Mouse (Mus musculus) ovary, adult 18-20 months (tissue): ENCODE data around the gene Ermap.

Experiments used
- DNase-seq: peaks from one replicate; pipeline ENCODE4 v3.0.0; 2022; ENCODE audit warnings: low spot score, mixed read lengths

The Ermap gene

GRCm38 (mm10) chr4:119189864-119190263 lies at the start of gene Ermap:
TSS of gene Ermap (minus strand) at chr4:119190011.
- DNase-seq, result no peak

- peak; percentile 42 for DNase-seq
Observed at GRCm38 (mm10) chr4:119239181-119239682, 49.4 kb upstream of the Ermap start.

GRCm38 (mm10) chr4:119238661-119239060 lies 48.9 kb upstream of the Ermap start:
- no peak for DNase-seq

- no peak for DNase-seq
Observed at GRCm38 (mm10) chr4:119234348-119234747, 44.5 kb upstream of the Ermap start.

DNA sequence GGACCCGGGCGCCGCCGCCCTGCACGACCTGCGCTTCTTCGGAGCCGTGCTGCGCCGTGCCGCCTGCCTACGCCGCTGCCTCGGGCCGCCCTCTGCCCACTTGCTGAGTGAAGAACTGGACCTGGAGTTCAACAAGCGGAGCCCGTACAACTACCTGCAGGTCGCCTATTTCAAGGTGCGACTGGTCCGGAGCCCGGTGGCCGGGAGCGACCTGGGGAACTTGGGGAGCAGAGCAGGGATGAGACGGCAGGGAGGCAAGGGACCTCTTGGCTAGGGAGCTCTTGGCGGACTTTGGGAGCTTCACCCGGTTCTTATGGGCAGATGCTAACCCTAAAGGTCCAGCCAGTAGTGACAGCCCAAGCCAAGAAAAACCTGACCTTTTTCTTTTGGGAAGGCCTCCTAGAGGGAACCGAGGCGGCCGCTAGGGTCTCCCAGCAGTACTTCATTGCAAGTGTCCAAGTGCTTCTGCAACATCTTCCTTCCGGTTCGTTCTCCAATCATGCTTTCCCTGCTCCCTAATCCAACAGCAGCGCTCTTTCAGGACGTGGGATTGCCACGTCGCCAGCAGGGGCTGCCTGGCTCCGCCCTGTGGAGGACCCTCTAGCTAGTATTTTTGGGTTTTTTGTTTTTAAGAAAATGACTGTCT lies 43.6 kb upstream of the Ermap start:
- peak; percentile 34 for DNase-seq

DNA sequence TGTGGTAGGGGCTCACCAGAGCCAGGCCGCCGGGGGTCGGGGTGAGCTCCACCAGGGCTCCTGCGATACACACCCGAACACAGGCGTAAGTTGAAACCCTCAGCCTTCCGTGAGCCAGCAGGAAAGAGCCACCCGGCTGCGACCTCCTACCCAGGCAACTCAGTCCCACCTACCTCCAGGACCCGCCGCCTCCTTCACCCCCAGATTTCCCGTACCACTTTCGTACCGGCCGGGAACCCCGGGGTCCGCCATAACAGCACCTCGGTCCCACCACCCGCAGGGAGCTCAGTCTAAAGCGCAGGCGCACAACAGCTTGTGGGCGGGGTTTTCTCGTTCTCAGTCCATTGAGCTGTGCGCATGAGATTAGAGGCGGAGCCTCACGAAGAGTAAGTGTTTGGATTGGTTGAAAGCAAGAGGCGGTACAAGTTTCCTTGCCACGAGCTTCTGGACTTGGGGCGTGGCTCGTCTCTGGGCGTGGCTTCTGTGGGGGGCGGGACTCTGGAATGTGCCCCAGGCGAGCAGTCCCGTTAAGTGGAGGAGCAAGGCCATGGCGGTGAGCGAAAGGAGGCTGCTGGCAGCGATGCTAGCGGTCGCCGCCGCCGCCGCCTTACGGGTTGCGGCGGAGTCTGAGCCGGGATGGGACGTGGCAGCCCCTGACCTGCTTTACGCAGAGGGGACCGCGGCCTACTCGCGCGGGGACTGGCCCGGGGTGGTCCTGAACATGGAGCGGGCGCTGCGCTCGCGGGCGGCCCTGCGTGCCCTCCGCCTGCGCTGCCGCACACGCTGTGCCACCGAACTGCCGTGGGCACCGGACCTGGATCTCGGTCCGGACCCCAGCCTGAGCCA lies 42.8 kb upstream of the Ermap start, which contains the start of the genes AU022252 and P3h1:
TSS of gene AU022252 (minus strand) at position 303 of the 846 bp plus-strand sequence.
TSS of gene P3h1 (plus strand) at position 506 of the 846 bp plus-strand sequence.
- DNase-seq, result peak; percentile 99

DNA sequence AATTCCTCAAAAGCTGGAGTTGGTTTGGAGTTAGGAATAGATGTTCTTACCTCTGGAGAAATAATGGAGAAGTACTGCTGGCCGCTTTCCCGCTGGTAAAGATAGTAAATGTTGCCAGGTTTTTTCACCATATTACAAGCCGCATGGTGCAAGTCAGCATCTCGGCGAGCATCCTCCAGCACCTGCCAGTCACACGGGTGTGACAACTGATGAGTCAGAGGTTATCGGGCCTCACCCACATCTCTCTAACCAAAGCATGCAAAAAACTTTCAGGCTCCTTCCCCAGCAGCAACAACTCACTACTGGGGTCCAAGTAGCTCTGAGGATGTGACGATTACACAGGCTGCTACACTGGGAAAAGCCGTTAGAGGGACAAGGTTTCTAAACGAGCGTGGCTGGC lies 36.9 kb upstream of the Ermap start:
- no peak for DNase-seq

DNA sequence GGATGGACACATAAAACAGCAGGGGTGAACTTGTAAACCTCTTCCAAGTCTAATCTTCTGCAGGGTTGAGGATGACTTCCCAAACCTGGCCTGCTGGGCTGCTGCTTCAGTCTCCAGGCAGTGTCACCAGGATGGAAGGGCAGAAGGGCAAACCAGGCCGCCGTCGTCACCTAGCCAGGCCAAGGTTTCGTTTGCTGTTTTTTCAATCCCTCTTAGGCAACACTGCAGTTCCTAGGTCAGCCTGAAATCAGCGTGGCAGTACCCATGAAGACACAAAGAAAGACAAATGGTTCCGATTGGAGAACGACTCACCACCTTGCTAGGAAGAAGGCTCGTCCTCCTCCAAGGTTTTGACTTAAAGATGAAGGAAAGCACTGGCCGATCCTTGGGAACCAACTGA lies 35.9 kb upstream of the Ermap start:
- no peak for DNase-seq

DNA sequence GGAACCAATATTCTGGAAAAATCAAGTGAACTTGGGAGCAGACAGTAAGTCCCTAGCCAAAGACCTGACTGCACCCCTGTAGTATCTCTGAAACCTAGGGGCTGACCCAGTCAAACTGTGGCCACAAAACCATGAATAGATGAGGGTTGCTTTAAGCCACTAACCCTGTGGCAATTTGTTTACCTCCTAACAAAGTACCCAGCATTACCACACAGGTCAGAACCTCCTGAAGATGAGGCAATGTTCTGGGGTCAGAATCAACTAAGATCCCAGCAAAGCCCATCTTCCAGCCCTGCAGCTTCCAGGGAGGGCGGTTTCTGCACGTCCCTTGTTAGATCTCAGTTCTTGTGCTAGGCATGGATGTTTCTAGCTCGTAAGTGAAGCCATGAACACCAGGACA lies 34.7 kb upstream of the Ermap start:
- no peak for DNase-seq

DNA sequence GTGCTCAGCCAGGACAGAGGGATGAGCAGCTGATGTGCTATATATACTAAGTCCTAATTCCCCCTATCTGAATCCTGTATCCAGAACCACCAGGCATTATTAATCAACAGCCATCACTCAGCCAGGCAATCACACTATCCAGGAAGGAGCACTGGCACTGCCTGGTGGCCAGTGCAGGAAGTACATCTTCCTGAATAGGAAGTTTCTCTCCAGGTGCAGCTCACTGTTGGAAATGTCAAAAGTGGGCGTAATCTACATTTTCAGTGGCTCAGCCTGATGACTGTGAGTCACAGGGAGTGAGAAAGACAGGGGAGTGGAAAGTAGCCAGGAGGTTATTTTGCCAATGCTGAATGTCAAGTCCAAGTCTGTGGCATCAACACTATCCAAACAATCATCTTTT lies 33.9 kb upstream of the Ermap start:
- DNase-seq, result no peak

- DNase-seq, result no peak
Observed at GRCm38 (mm10) chr4:119218169-119218568, 28.4 kb upstream of the Ermap start, which contains the start of gene Tmem269. TSS of gene Tmem269 (minus strand) at chr4:119218217.

DNA sequence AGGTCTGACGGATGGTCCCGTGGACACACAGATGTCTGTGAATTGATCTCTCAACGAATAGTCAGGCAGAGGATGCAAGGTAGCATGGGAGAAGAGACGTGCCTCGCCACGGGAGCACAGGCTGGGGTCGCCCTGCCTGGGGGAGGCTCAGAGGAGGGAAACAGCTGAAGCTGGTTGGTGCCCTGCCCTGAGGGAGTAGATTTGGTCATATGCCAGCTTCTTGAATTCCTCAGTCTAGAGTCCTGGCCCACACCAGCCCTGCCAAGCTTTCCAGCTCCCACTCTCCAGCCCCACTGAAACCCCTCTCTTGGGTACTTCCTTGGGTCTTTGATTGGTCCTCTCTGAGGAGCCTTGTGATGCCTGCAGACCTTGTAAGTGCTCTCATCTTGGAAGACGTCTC lies 26.9 kb upstream of the Ermap start:
- DNase-seq, result no peak

DNA sequence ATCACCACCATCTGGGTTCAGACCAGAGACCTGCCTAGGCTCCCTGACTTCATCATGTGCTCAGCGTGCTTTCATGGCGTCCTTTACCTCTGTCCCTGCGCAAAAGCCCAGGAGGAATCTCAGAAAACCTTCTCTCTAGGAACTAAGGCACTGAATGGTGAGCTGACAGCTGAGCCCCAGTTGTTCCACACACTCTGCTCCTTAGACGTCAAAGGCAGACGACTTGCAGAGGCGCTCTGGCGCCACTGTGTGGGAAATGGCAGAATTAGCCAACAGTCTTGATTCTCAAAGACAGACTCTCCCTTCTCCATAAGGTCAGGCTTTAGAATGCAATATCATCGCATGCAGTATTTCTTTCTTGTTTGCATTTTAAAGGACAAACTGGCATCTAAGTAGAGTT lies 14.9 kb upstream of the Ermap start:
- DNase-seq, result no peak

DNA sequence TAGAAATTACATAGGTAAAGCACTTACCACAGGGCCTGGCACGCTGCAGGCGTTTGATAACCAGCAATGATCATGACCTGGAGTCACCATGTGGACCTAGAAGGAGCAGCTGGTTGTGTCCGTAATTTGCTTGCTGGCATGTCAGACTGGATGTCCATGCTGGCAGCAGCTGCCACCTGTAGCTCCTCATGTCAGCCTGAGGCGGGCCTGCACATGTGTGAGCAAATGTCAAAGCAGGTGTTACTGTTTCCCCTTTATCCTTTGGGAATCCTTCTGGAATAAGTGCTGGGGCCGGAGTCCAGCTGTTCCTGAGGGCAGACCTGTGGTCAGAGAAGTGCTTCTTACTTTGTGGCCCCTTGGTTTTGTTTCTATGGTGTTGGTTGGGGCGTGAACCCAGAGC lies 8.3 kb upstream of the Ermap start:
- DNase-seq, result no peak

GRCm38 (mm10) chr4:119195582-119196320 lies 5.9 kb upstream of the Ermap start:
- DNase-seq, result no peak

GRCm38 (mm10) chr4:119194909-119195581 lies 5.2 kb upstream of the Ermap start, which contains the start of gene Svbp:
TSS of gene Svbp (plus strand) at chr4:119195306.
- peak; percentile 79 for DNase-seq

DNA sequence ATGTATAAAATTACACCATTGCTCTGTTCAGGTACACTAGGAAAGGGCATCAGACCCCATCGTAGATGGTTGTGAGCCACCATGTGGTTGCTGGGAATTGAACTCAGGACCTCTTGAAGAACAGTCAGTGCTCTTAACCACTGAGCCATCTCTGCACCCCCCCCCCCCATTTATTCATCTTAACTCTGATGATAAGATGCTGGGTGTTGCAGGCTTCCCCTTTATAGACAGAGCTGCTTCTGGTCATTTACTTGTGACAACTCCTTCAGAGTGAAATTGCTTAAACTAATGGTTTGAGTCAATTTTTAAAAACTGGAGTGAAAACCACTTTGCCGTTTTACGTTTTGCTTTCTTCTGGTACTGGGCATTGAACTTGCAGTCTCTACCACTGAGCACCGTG lies 2.9 kb upstream of the Ermap start:
- no peak for DNase-seq

- DNase-seq, result no peak
Observed at GRCm38 (mm10) chr4:119191273-119191672, 1.5 kb upstream of the Ermap start.

DNA sequence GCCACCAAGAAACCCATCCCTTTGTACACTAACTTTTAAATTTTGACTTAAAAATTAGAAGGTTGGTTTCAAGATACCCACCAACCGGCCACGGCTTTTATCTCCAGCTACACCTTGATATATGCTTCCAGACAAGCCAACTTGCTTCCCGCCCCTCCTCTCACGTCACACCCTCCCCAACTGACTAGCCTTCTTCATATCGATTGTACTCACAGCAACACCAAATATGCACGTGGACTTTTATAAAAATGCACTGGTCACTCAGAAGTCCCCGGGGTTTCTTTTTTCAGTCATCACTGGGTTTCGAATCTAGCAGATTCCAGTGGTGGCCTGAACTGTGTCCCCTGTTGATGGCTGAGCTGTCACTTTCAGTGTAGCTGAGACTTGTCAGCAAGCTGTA lies 807 bp upstream of the Ermap start:
- no peak for DNase-seq

DNA sequence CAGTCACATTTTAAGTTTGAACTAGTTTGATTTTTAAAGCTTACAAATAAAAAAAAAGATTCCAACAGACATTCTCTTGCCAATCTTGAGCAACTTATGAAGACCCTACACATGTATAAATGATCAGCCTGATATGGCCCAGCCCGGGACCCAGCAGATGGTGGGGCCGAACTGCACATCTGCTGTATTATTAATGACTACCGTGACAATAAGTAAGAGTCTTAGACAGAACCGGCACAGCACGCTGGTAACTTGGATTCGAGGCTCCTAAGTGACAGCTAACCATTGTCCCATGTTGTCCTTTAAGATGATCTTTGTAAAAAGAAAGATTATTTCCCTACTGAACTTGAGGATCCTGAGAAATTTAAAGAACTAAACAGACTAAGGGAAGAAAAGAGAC lies 419 bp downstream of the Ermap start:
- no peak for DNase-seq

DNA sequence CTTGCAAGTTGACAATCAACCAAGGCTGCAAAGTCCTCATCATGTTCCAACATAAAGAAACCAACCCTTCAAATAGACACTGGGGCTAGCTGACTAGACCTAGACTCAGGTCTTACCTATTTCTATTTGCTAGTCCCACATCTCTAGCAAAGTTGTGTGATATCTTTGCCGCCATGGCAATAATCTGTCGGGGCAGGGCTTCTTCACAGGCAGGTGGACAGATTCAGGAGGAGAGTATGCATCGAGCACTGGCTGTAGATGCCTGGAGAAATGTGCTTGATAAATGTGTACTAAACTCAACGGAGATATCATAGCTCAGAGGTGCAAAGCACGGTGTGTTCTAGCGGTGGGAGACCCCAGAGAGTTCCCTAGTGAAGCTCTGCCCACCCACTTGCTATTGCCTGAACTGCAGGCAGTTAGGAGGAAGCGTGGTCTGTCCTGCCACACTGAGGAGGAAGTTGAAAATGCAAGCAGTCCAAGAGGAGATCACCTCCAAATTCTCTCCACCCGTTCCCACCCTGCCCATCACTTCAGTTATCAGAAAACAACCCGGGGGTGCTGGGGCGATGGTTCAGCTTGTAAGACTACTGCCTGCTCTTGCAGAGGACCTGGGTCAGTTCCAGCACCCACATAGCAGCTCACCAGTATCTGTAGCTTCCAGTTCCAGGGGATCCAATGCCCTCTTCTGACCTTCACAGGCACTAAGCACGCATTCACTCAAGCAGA lies 1.6 kb downstream of the Ermap start:
- no peak for DNase-seq
